Mouse (Mus musculus) erythroid progenitor cell, adult 5-6 weeks (primary cell): ENCODE results near the gene Cyp2r1. TPM values are rescaled to one million over a fixed set of nuclear protein-coding genes. Genes with fewer than 3 reads are reported as not detected.
"Not testable (repeated sequence)": the region's sequence is repeated elsewhere in the genome, so short reads cannot be mapped to it uniquely, and the experiment has no call there.

Source experiments
- ATAC-seq: replicated peaks from 2 replicates; pipeline ENCODE4 v1.8.0; 2016; ENCODE audit warnings: moderate number of reproducible peaks, mild to moderate bottlenecking, moderate TSS enrichment, inconsistent platforms; ENCODE audit not compliant: poor library complexity, low FRiP score, severe bottlenecking
- total RNA-seq, 2 experiments: library from RNA; stranded (forward) in 1 of 2; stranded (reverse) in 1 of 2; fragments of 150-400 nt in 1 of 2; fragments of 186-747, 209-891 nt in 1 of 2; gene quantifications; 2 replicates each; pipeline versions ENCODE4 v1.2.3 to v1.2.4; 2015 to 2017; ENCODE audit warnings: low replicate concordance in 2 of 2

Gene Cyp2r1
- total RNA-seq (2015; ENCODE audit: low replicate concordance), result 7.2 TPM in 1 of 2 replicates, not detected in the other
- not detected in 2 replicates for total RNA-seq (2017; ENCODE audit: low replicate concordance)

DNA sequence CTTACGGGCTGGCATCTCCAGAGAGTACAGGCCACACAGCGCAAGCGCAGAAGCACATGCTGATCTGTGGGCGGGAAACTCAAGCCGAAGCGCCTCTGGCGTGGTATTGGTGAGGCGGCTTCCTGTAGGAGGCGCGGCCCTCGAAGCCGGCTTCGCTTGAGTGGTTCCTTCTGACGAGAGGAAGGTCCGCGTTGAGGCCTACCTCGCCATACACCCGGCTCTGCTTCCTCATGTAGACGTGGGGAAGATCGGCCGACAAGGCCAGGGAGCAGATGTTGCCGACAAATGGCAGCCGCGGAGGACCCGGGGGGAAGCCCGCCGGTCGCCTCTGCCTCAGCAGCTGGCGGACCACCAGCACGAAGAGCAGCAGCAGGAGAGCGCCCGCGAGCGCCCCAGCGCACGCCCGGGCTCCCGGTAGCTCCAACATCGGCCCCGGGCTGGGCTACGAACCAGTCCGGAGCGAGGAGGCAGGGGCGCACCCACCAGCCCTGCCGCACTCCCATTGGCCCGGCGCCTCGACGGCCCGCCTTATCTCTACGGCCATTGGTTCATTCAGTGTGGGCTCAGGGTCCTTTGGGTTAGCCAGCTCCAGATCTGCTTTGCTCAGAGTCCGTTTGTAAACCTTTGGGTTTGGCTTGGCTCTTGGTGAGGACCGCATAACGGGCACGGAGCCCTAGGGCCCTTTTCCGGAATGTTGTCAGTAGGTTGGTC lies at the start of gene Cyp2r1:
Gene Cyp2r1, minus strand, starts transcription at position 442 of the 711 bp plus-strand sequence.
- peak; percentile 87 for ATAC-seq

DNA sequence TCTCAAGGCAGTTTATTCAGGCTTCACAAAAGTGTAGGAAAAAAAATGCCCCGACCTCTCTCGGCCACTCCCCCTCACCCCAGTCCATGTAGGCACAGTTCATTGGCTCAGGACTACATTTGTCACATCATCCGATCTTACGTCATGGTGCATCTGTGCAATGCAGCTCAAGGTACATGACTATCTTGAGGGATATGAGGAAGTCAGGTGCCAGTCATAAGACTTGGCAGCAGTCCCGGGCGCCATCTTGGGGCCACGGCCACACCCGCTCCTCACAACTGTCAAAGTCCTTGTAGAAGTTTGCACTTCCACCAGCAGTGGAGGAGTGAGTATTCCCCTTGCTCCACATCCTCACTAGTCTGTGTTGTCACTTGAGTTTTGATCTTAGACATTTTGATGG lies 31.6 kb upstream of the Cyp2r1 start:
- ATAC-seq, result not testable (repeated sequence)

- ATAC-seq, result no peak
These were observed 19.7 kb upstream of the Cyp2r1 start for GRCm38 (mm10) chr7:114582441-114582840.

GRCm38 (mm10) chr7:114581200-114581599 lies 18.4 kb upstream of the Cyp2r1 start:
- no peak for ATAC-seq

- ATAC-seq, result no peak
These were observed 17.7 kb upstream of the Cyp2r1 start for GRCm38 (mm10) chr7:114580426-114580825.

DNA sequence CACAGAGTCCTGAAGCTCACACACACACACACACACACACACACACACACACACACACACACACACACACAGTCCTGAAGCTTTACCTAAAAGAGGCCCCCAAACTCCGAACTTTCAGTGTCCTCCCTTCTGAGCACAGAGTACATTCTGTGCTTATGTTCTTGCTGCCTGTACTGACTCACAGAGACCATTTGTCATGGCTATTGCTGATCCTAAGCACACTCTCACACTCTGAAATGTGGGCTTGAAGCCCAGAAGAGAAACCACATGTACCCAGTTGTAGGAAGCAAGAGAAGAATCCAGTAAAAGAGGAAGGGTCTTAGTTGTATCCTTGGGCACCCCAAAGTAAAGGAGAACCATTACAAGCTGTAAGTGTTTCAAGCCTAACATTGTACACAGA lies 14.9 kb upstream of the Cyp2r1 start:
- ATAC-seq, result no peak

GRCm38 (mm10) chr7:114576931-114577330 lies 14.2 kb upstream of the Cyp2r1 start:
- ATAC-seq, result no peak

GRCm38 (mm10) chr7:114573866-114574265 lies 11.1 kb upstream of the Cyp2r1 start:
- ATAC-seq, result not testable (repeated sequence)

GRCm38 (mm10) chr7:114536179-114536578 lies 26.6 kb downstream of the Cyp2r1 start:
- no peak for ATAC-seq

DNA sequence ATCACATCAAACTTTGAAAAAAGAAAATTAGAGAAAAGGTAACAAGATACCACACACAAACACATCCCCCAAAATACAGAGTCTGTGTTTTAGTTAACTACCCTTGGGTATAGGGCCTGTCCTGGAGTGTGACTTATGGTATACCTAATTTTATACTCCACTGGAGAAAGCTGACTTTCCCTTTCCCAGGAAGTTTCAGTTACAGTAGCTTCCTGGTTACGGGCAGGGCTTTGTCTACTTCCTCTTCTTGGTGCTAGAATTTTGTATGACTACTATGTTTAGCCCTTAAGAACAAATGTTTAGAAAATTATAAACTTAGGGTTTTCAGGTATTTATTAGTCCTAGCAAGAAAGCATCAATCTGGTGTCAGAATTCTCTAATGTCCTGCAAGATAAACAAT lies 36.5 kb downstream of the Cyp2r1 start:
- ATAC-seq, result no peak

GRCm38 (mm10) chr7:114520122-114520521 lies 42.6 kb downstream of the Cyp2r1 start:
- ATAC-seq, result no peak

DNA sequence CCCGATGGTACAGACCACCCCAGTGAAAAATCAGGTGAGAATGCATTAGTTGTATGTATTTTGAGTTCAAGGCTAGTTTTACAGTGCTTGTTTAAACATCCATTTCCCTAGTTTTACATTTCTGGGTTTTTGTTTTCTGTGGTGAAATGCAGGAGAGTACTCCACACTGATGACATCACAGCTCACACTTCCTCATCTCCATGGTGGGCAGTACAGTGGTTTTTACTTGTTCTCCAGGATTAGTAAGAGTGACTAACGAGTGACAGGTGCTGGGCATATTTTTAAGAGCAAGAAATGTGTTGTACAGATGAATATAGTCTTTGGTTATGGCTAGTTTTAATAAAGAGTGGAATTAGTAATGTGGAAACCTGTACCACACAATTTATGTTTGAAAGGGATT lies 53.9 kb downstream of the Cyp2r1 start:
- no peak for ATAC-seq

Other genes with a start within 250 kb of the Cyp2r1 start
- 1.1 and 3.4 TPM in 2 replicates for gene Pde3b, start 147.7 kb downstream of the Cyp2r1 start, total RNA-seq (2015; ENCODE audit: low replicate concordance)
- gene Pde3b, start 147.7 kb downstream of the Cyp2r1 start, total RNA-seq (2017; ENCODE audit: low replicate concordance), result 1.4 and 10.1 TPM in 2 replicates
- not detected in 2 replicates for gene Calca, start 73.4 kb upstream of the Cyp2r1 start, total RNA-seq (2015; ENCODE audit: low replicate concordance)
- gene Calca, start 73.4 kb upstream of the Cyp2r1 start, total RNA-seq (2017; ENCODE audit: low replicate concordance), result not detected in 2 replicates
- gene Calcb, start 155.7 kb upstream of the Cyp2r1 start, total RNA-seq (2015; ENCODE audit: low replicate concordance), result not detected in 2 replicates
- gene Calcb, start 155.7 kb upstream of the Cyp2r1 start, total RNA-seq (2017; ENCODE audit: low replicate concordance), result not detected in 2 replicates
- gene Insc, start 180.7 kb upstream of the Cyp2r1 start, total RNA-seq (2015; ENCODE audit: low replicate concordance), result not detected in 2 replicates
- gene Insc, start 180.7 kb upstream of the Cyp2r1 start, total RNA-seq (2017; ENCODE audit: low replicate concordance), result not detected in 2 replicates